Mouse (Mus musculus): ENCODE results near the gene E4f1.

DNA sequence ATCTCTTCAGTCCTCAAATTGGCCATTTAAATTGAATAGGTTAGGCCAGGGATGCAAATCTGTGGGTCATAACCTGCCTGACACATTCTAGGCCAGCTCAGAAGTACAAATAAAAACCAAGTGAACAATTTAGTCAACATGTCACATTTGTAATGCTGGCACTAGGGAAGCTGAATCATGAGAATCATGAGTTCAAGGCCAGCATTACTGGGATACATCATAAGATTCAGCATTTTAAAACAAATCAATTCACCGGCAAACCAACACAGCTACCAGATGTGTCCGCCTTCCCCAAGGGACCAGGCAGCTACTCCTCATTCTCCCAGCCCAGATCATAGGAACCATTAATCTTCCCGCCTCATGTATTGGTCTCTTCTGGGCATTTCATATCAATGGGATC, 13.4 kb upstream of the E4f1 start:
- no peak for TF ChIP-seq CTCF (IDR thresholded peaks at IDR 0.05; ENCODE audit: borderline replicate concordance, insufficient read depth, low read depth, low read length)
- no peak for TF ChIP-seq POLR2A (IDR thresholded peaks at IDR 0.05; ENCODE audit: borderline replicate concordance, insufficient read depth, low read length)

Measured in cerebellum, adult 2 months (tissue).